Mouse (Mus musculus): ENCODE measurements around the gene Acad9. TPM values are rescaled to one million over a fixed set of nuclear protein-coding genes. Genes with fewer than 3 reads are reported as not detected.

The Acad9 gene
- polyA plus RNA-seq, 1 experiment from 2014 or later: 68.7 TPM

DNA sequence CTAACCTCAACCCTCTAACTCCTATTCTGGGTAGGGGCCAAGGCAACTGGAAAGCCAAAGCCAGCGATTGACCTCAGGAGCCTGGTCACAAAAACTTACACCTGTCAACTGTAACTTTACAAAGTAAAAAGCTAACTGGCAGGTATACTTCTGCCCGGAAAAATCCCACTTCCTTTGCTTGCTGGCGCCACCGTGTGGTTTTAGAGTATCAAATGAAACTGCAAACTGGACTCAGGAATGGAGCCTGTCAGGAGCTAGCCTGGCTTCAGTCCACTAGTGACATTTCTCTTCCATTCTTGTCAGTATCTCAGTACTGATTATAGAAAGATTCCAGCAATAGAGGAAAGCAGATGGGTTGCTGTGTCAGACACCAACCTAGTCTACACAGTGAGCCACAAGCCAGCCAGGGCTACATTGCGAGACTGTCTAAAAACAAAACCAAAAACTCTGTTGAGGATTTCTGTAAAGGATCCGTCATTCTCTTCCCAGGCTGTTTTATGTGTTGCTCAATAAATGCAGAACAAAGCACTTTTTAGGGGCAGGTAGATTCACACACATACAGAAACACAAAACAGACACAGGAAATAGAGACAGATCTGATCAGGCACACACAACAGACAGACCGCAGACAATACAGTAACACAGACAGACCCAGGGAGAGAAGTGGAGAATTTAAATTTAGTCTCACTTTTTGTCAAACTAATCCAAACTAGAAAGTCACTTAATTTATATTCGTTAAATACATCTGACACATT lies 5.5 kb upstream of the Acad9 start:
- H3K9me3 ChIP-seq (ENCODE audit: control insufficient read depth, low read length): no peaks in the 10 kb centered on the region
- no peaks in the 10 kb centered on the region for H3K4me1 ChIP-seq (replicated peaks; ENCODE audit: control insufficient read depth, insufficient read depth, low read length)
- H3K27me3 ChIP-seq (replicated peaks; ENCODE audit: control insufficient read depth, insufficient read depth, low read length): no peaks in the 10 kb centered on the region
- no peak overlapping the region for H3K9ac ChIP-seq (ENCODE audit: low read depth, low read length)
- H3K36me3 ChIP-seq (ENCODE audit: control insufficient read depth, insufficient read depth, low read length): no peaks in the 10 kb centered on the region
- no peak overlapping the region for H3K4me3 ChIP-seq (ENCODE audit: low read depth, low read length)
- H3K4me2 ChIP-seq: no peak overlapping the region
- DNase-seq (ENCODE audit: low spot score) (no peak), ATAC-seq (replicated peaks; ENCODE audit: low FRiP score) (no peak)
- 30% methylated on average over 8 of the region's 8 CpGs for WGBS
- H3K27ac ChIP-seq (ENCODE audit: low read depth, low read length): no peak overlapping the region

DNA sequence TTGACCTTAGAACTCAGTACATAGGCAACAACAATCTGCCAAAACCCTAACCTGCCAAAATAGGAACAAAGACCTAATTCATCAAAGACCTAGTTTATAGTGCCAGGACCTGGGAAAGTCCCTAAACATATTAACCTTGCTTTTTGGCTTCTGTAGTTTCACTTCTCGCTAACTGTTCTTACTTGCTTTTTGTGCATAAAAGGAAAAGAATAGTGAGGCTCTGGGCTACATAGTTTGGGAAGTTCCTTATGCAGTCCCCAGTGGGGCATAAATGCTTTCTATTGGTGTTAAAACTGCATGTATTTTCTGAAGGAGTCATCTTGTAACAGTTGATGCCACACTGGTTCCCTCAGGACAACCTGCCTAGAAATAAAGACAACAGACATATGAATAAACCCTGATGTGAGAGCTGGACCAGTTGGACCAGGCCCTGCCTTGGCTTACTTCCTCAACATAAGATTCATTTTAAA lies 1.2 kb upstream of the Acad9 start:
- ATAC-seq (replicated peaks; ENCODE audit: low FRiP score) (no peak), DNase-seq (ENCODE audit: low spot score) (no peak)
- H3K4me3 ChIP-seq (ENCODE audit: low read depth, low read length): no peak overlapping the region
- no peaks in the 10 kb centered on the region for H3K36me3 ChIP-seq (ENCODE audit: control insufficient read depth, insufficient read depth, low read length)
- peaks cover 10% of the 10 kb centered on the region; the same call in 1 of the 2 replicates for H3K4me1 ChIP-seq (replicated peaks; ENCODE audit: control insufficient read depth, insufficient read depth, low read length)
- no peak overlapping the region for H3K4me2 ChIP-seq
- 97% methylated on average over 1 of the region's 1 CpGs for WGBS
- H3K27ac ChIP-seq (ENCODE audit: low read depth, low read length): no peak overlapping the region
- H3K27me3 ChIP-seq (replicated peaks; ENCODE audit: control insufficient read depth, insufficient read depth, low read length): no peaks in the 10 kb centered on the region
- H3K9ac ChIP-seq (ENCODE audit: low read depth, low read length): no peak overlapping the region
- H3K9me3 ChIP-seq (ENCODE audit: control insufficient read depth, low read length): no peaks in the 10 kb centered on the region

DNA sequence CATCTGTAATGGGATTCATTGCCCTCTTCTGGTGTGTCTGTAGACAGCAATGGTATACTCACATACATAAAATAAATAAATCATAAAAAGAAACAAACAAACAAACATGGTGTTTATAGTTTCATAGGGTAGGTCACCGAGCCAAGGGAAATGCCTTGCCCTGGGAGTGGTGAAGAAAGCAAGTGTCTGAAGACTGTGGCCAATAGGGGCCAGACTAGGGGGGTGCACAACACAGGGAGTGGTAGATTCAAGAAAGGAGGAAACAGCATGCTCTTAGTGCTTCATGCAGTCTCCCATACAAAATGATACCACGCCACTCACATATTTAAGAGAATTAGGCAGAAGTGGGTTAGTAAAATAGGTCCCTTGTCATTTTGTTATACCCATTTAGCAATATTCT lies 613 bp upstream of the Acad9 start:
- Histone ChIP-seq H3K9me3 (ENCODE audit: control insufficient read depth, low read length) (no peaks in the 10 kb centered on the region), H3K4me1 (replicated peaks; ENCODE audit: control insufficient read depth, insufficient read depth, low read length) (peaks cover 10% of the 10 kb centered on the region; the same call in 1 of the 2 replicates), H3K4me2 (peak overlapping the region; percentile 90), H3K27me3 (replicated peaks; ENCODE audit: control insufficient read depth, insufficient read depth, low read length) (no peaks in the 10 kb centered on the region), H3K9ac (ENCODE audit: low read depth, low read length) (no peak overlapping the region), H3K27ac (ENCODE audit: low read depth, low read length) (no peak overlapping the region), H3K4me3 (ENCODE audit: low read depth, low read length) (peak overlapping the region; percentile 70), H3K36me3 (ENCODE audit: control insufficient read depth, insufficient read depth, low read length) (no peaks in the 10 kb centered on the region)
- DNase-seq (ENCODE audit: low spot score) (no peak), ATAC-seq (replicated peaks; ENCODE audit: low FRiP score) (no peak)
- WGBS: 95% methylated on average over 2 of the region's 2 CpGs

DNA sequence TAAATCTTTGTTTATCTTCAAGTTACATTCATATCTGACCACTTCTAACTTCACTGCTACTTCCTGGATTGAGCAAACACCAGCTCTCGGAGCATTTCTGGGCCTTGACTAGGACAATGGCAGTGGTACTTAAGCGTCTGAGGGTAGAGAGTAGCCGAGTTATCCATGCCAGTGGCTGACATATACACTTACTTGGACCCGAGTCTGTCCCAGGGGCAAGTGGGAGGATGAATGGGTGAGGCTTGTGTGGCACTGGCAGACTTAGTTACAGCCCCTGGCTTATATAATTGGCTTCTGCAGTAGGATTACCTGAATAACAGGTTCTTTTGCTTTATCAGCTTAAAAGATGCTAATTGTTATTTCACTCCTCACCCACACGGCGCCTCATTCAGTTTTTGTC lies 2.0 kb downstream of the Acad9 start:
- WGBS: 84% methylated on average over 6 of the region's 6 CpGs
- H3K27me3 ChIP-seq (replicated peaks; ENCODE audit: control insufficient read depth, insufficient read depth, low read length): no peaks in the 10 kb centered on the region
- peaks cover 10% of the 10 kb centered on the region; the same call in 1 of the 2 replicates for H3K4me1 ChIP-seq (replicated peaks; ENCODE audit: control insufficient read depth, insufficient read depth, low read length)
- H3K4me3 ChIP-seq (ENCODE audit: low read depth, low read length): no peak overlapping the region
- no peak overlapping the region for H3K27ac ChIP-seq (ENCODE audit: low read depth, low read length)
- no peaks in the 10 kb centered on the region for H3K36me3 ChIP-seq (ENCODE audit: control insufficient read depth, insufficient read depth, low read length)
- no peak overlapping the region for H3K4me2 ChIP-seq
- no peak for ATAC-seq (replicated peaks; ENCODE audit: low FRiP score)
- no peak overlapping the region for H3K9ac ChIP-seq (ENCODE audit: low read depth, low read length)
- no peaks in the 10 kb centered on the region for H3K9me3 ChIP-seq (ENCODE audit: control insufficient read depth, low read length)
- DNase-seq (ENCODE audit: low spot score): no peak

DNA sequence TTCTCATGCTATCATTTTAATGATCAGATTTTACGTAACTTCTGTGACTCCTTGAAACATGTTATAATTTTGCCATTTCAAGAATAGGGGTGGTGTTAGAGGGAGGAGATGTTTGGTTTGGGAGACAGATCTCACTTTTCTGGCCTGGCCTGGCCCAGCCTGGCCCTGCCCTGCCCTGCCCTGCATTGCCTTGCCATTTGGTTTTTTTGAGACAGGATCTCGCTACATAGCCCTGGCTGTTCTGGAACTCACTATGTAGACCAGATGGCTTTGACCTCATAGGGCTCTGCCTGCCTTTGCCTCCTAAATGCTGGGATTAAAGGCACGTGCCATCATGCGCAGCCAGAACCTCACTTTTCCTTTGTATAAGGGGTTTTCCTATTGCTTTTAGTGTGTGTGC lies 4.7 kb downstream of the Acad9 start:
- Histone ChIP-seq H3K4me2 (no peak overlapping the region), H3K27ac (ENCODE audit: low read depth, low read length) (no peak overlapping the region), H3K9ac (ENCODE audit: low read depth, low read length) (no peak overlapping the region), H3K9me3 (ENCODE audit: control insufficient read depth, low read length) (no peaks in the 10 kb centered on the region), H3K4me3 (ENCODE audit: low read depth, low read length) (no peak overlapping the region), H3K36me3 (ENCODE audit: control insufficient read depth, insufficient read depth, low read length) (peaks cover 7% of the 10 kb centered on the region; the same call in 1 of the 2 replicates), H3K27me3 (replicated peaks; ENCODE audit: control insufficient read depth, insufficient read depth, low read length) (no peaks in the 10 kb centered on the region), H3K4me1 (replicated peaks; ENCODE audit: control insufficient read depth, insufficient read depth, low read length) (peaks cover 10% of the 10 kb centered on the region; the same call in 1 of the 2 replicates)
- 92% methylated on average over 4 of the region's 4 CpGs for WGBS
- no peak for ATAC-seq (replicated peaks; ENCODE audit: low FRiP score)
- DNase-seq (ENCODE audit: low spot score): no peak

DNA sequence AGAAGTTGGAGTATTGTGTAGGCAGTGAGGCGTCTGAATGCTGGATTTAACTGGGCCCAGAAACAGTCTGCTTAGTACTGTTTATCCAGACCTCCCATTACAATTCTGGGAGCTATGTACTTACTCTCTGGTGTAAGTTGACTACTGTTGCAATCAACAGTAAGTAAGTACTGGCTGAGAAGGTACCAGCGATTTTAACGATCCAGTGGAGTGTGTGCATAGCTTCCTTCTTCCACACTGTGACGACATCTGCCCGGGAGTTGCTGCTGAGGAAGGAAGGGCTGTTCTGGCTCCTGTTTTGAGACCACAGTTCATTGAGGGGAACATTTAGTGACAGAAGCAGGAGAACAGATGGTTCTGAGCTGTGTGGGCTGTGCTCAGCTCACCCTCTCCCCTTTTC lies 5.3 kb downstream of the Acad9 start:
- no peak overlapping the region for H3K4me2 ChIP-seq
- no peaks in the 10 kb centered on the region for H3K9me3 ChIP-seq (ENCODE audit: control insufficient read depth, low read length)
- no peak overlapping the region for H3K27ac ChIP-seq (ENCODE audit: low read depth, low read length)
- ATAC-seq (replicated peaks; ENCODE audit: low FRiP score): no peak
- WGBS: 89% methylated on average over 5 of the region's 5 CpGs
- H3K4me3 ChIP-seq (ENCODE audit: low read depth, low read length): no peak overlapping the region
- no peaks in the 10 kb centered on the region for H3K27me3 ChIP-seq (replicated peaks; ENCODE audit: control insufficient read depth, insufficient read depth, low read length)
- DNase-seq (ENCODE audit: low spot score): no peak
- no peak overlapping the region for H3K9ac ChIP-seq (ENCODE audit: low read depth, low read length)
- H3K4me1 ChIP-seq (replicated peaks; ENCODE audit: control insufficient read depth, insufficient read depth, low read length): peaks cover 10% of the 10 kb centered on the region; the same call in 1 of the 2 replicates
- H3K36me3 ChIP-seq (ENCODE audit: control insufficient read depth, insufficient read depth, low read length): peaks cover 13% of the 10 kb centered on the region

DNA sequence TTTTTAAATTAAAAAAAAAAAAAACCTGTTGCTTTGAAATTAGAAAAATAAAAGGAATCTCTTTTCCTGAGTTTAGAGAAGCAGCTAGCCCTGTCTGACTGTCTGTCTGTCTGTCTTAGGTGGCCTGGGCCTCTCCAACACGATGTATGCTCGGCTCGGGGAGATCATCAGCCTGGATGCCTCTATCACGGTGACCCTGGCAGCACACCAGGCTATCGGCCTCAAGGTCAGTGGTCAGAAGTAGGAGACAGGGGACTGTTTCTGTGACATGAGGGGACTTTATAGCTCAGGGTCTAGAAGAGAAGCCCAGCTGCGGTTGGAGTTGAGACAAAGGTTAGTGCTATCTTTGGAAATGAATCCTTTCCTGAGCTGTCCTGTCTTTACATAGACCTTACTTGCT lies 8.5 kb downstream of the Acad9 start:
- H3K27ac ChIP-seq (ENCODE audit: low read depth, low read length): no peak overlapping the region
- H3K9ac ChIP-seq (ENCODE audit: low read depth, low read length): no peak overlapping the region
- no peaks in the 10 kb centered on the region for H3K9me3 ChIP-seq (ENCODE audit: control insufficient read depth, low read length)
- no peak overlapping the region for H3K4me3 ChIP-seq (ENCODE audit: low read depth, low read length)
- DNase-seq (ENCODE audit: low spot score): no peak
- no peaks in the 10 kb centered on the region for H3K27me3 ChIP-seq (replicated peaks; ENCODE audit: control insufficient read depth, insufficient read depth, low read length)
- H3K36me3 ChIP-seq (ENCODE audit: control insufficient read depth, insufficient read depth, low read length): peaks cover 20% of the 10 kb centered on the region
- H3K4me1 ChIP-seq (replicated peaks; ENCODE audit: control insufficient read depth, insufficient read depth, low read length): no peaks in the 10 kb centered on the region
- no peak for ATAC-seq (replicated peaks; ENCODE audit: low FRiP score)
- no peak overlapping the region for H3K4me2 ChIP-seq
- 93% methylated on average over 6 of the region's 6 CpGs for WGBS

DNA sequence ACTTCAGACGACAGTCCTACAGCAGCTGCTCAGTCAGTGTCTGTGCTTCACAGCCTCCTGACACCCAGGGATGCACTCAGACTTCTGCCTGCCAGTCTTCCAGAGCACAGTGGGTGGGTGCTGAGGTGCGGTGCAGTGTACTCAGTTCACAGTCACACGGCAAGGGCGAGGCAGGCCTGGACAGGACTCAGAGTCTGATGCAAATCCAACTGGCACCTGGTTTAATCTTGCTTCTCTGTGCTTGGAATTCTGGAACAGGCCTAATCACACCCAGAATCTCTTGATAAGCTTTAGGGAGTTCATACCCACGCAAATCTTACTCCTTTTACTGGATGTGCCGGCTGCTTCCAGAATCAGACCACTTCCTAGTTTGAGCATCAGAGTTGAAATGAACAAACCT lies 9.7 kb downstream of the Acad9 start:
- Histone ChIP-seq H3K27me3 (replicated peaks; ENCODE audit: control insufficient read depth, insufficient read depth, low read length) (no peaks in the 10 kb centered on the region), H3K36me3 (ENCODE audit: control insufficient read depth, insufficient read depth, low read length) (peaks cover 22% of the 10 kb centered on the region), H3K4me2 (no peak overlapping the region), H3K4me1 (replicated peaks; ENCODE audit: control insufficient read depth, insufficient read depth, low read length) (no peaks in the 10 kb centered on the region), H3K27ac (ENCODE audit: low read depth, low read length) (no peak overlapping the region), H3K9me3 (ENCODE audit: control insufficient read depth, low read length) (no peaks in the 10 kb centered on the region), H3K4me3 (ENCODE audit: low read depth, low read length) (no peak overlapping the region), H3K9ac (ENCODE audit: low read depth, low read length) (no peak overlapping the region)
- DNase-seq (ENCODE audit: low spot score): no peak
- WGBS: 90% methylated on average over 6 of the region's 6 CpGs
- no peak for ATAC-seq (replicated peaks; ENCODE audit: low FRiP score)

DNA sequence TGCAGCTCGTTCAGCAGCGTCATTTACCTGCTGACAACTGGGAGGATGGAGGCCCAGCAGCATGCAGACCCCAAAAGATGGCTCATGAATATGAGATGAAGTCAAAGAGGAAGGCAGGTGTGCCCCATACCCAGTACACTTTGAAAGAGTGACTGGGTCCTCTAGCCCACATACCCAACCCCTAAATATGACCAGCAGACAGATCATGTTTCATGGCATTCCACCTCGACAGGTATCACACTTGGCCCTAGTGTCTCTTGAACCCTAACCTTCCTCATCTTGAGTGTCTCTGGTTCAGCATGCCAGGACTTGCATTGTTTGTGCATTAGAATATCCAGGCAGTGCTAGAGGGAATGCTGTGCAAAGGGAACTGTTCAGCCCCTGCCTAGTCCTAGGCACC lies 11.6 kb downstream of the Acad9 start:
- 92% methylated on average over 3 of the region's 3 CpGs for WGBS
- Histone ChIP-seq H3K4me2 (no peak overlapping the region), H3K36me3 (ENCODE audit: control insufficient read depth, insufficient read depth, low read length) (peaks cover 32% of the 10 kb centered on the region), H3K4me1 (replicated peaks; ENCODE audit: control insufficient read depth, insufficient read depth, low read length) (no peaks in the 10 kb centered on the region), H3K27ac (ENCODE audit: low read depth, low read length) (no peak overlapping the region), H3K9me3 (ENCODE audit: control insufficient read depth, low read length) (no peaks in the 10 kb centered on the region), H3K9ac (ENCODE audit: low read depth, low read length) (no peak overlapping the region), H3K4me3 (ENCODE audit: low read depth, low read length) (no peak overlapping the region), H3K27me3 (replicated peaks; ENCODE audit: control insufficient read depth, insufficient read depth, low read length) (no peaks in the 10 kb centered on the region)
- no peak for ATAC-seq (replicated peaks; ENCODE audit: low FRiP score)
- no peak for DNase-seq (ENCODE audit: low spot score)
